In genomic region chrX:101472202-101472601, GRCm38 (mm10) we compare ENCODE assay signal across 21 mouse cellular contexts. TPM values are rescaled to one million over a fixed set of nuclear protein-coding genes. Genes with fewer than 3 reads are reported as not detected.
DNase-seq lines count a peak whose midpoint lies in the region; ATAC-seq and TF ChIP-seq lines count a peak whose summit lies in the region.
"Had no signal": no experiment of that assay in that cellular context is flagged by ENCODE, and none has a peak within 500 bp of the region (broad histone marks: within the 10 kb centered on the region; RNA-seq: fewer than 3 reads in every experiment).

No protein-coding gene starts in this region.

- POLR2A ChIA-PET in Patski (lab: Charles Lee): no interaction called here

- H3K36me3 ChIP-seq in C2C12 (ENCODE audit: control insufficient read depth, insufficient read depth) (no peaks in the 10 kb centered on the region), myocyte (ENCODE audit: control insufficient read depth, insufficient read depth) (peaks cover 4% of the 10 kb centered on the region)
- H3K36me3 ChIP-seq: embryonic facial prominence, embryonic 15.5 days; forebrain, embryonic 15.5 days had no signal

- H3K27me3 ChIP-seq in C2C12 (ENCODE audit: control insufficient read depth, insufficient read depth, insufficient read length): no peaks in the 10 kb centered on the region
- peaks cover 9% of the 10 kb centered on the region for H3K27me3 ChIP-seq in Patski
- no peaks in the 10 kb centered on the region for H3K27me3 ChIP-seq in myocyte (ENCODE audit: control insufficient read depth, insufficient read depth, insufficient read length)
- H3K27me3 ChIP-seq: embryonic facial prominence, embryonic 15.5 days; forebrain, embryonic 15.5 days; hindbrain, embryonic 13.5 days had no signal

- DNase-seq in adrenal gland, adult (ENCODE audit: inconsistent age in 2 of 2, low spot score in 1 of 2): peak; percentile 42 to 68
- DNase-seq in adrenal gland, adult 18-20 months (ENCODE audit: low spot score in 2 of 2): no peak
- DNase-seq in Patski (ENCODE audit: low read depth, low spot score): no peak
- no peak for DNase-seq in neural tube, embryonic 10.5 days (ENCODE audit: extremely low spot score, low spot score)
- DNase-seq in heart, postnatal 14 days: no peak
- DNase-seq: cerebellum, adult 2 months; cerebellum, postnatal 14 days; embryo, embryonic 11 days; gastrocnemius, postnatal 10 days; heart, adult 18-20 months; heart, postnatal 10 days; kidney, adult 11 months had no signal

- no peaks in the 10 kb centered on the region for H3K79me2 ChIP-seq in C2C12 (ENCODE audit: control insufficient read depth, insufficient read depth)
- no peaks in the 10 kb centered on the region for H3K79me2 ChIP-seq in myocyte (ENCODE audit: control insufficient read depth, insufficient read depth)

- intact Hi-C loops in heart, postnatal 14 days (cut with DNase I): no loop called here

- in situ Hi-C loops in Patski (cut with MboI; ENCODE audit: low pct_unique_long_range_greater_than_20kb): no loop called here

- no peak overlapping the region for H3ac ChIP-seq in C2C12 (ENCODE audit: control insufficient read depth, insufficient read length, low read depth)
- no peak overlapping the region for H3ac ChIP-seq in myocyte (ENCODE audit: control insufficient read depth, insufficient read length)

- TF ChIP-seq POLR2A in myocyte (IDR thresholded peaks at IDR 0.05; ENCODE audit: insufficient read length, low read depth): no peak

- peak; percentile 65 for ATAC-seq in Patski
- ATAC-seq: forebrain, embryonic 15.5 days; hindbrain, postnatal 0 days had no signal

- CTCF ChIA-PET in Patski (lab: Charles Lee): no interaction called here

- no peak overlapping the region for H3K4me3 ChIP-seq in C2C12 (ENCODE audit: insufficient read depth, poor library complexity, severe bottlenecking)
- H3K4me3 ChIP-seq in myocyte: no peak overlapping the region
- H3K4me3 ChIP-seq: embryonic facial prominence, embryonic 15.5 days; erythroblast, embryonic 14.5 days; forebrain, embryonic 10.5 days; forebrain, embryonic 15.5 days; heart, embryonic 10.5 days; hindbrain, embryonic 13.5 days had no signal

- peak overlapping the region; percentile 12 for H3K4me2 ChIP-seq in myocyte (ENCODE audit: low read depth)
- H3K4me2 ChIP-seq: embryonic facial prominence, embryonic 15.5 days; forebrain, embryonic 15.5 days; hindbrain, embryonic 13.5 days had no signal

- no peaks in the 10 kb centered on the region for H3K79me3 ChIP-seq in C2C12 (ENCODE audit: low read depth)

- TF ChIP-seq CTCF in C2C12 (IDR thresholded peaks at IDR 0.05; ENCODE audit: control insufficient read depth, insufficient read depth, insufficient read length): no peak
- no peak for TF ChIP-seq CTCF in Patski (IDR thresholded peaks at IDR 0.05)

TF ChIP-seq in C2C12, 6 proteins besides CTCF, POLR2A, EP300 and RAD21:
- no peak for TF ChIP-seq MYOG (IDR thresholded peaks at IDR 0.05; ENCODE audit: control insufficient read depth, extremely low read depth, insufficient read length)
- TF ChIP-seq MAX (IDR thresholded peaks at IDR 0.05): no peak
- TF ChIP-seq USF1 (IDR thresholded peaks at IDR 0.05; ENCODE audit: low read depth): no peak
- TF ChIP-seq CEBPB (IDR thresholded peaks at IDR 0.05; ENCODE audit: low read depth): no peak
- TF ChIP-seq FOSL1 (IDR thresholded peaks at IDR 0.05; ENCODE audit: insufficient read depth, low read length, poor library complexity, severe bottlenecking): peak; percentile 30

TF ChIP-seq in myocyte, 11 proteins besides CTCF, POLR2A, EP300 and RAD21:
- no peak for TF ChIP-seq E2F4 (IDR thresholded peaks at IDR 0.05; ENCODE audit: insufficient read depth)
- no peak for TF ChIP-seq USF1 (IDR thresholded peaks at IDR 0.05; ENCODE audit: low read depth)
- TF ChIP-seq MYOG (IDR thresholded peaks at IDR 0.05; ENCODE audit: control insufficient read depth in 1 of 3, insufficient read depth in 1 of 3, insufficient read length in 2 of 3, low read depth in 2 of 3): no peak

RNA-seq across cellular contexts. Expression of gene Itgb1bp2, which starts 23.3 kb away (rescaled TPM):
- under 1 TPM; 0.53 to 0.74 TPM for total RNA-seq in adrenal gland, adult 18-20 months (2021)
- 0.36 TPM for polyA plus RNA-seq in C2C12 (2012; fragmentation: generic; extraction: Trizol)
- polyA plus RNA-seq in Patski (2021): 0.36 TPM
- 114 TPM for polyA plus RNA-seq in myocyte (2012; fragmentation: generic; extraction: Trizol)
- 100 to 1,000 TPM; 204 to 235 TPM for total RNA-seq in heart, postnatal 14 days (2021)

RNA-seq across cellular contexts. Expression of gene Nono, which starts 43.1 kb away (rescaled TPM):
- total RNA-seq in adrenal gland, adult 18-20 months (2021): 100 to 1,000 TPM; 158 to 182 TPM
- polyA plus RNA-seq in C2C12 (2012; fragmentation: generic; extraction: Trizol) (304 TPM), Patski (2021) (278 TPM), myocyte (2012; fragmentation: generic; extraction: Trizol) (183 TPM)
- 100 to 1,000 TPM in 1 of 2 experiments, 10 to 100 TPM in 1; 80.4 to 108 TPM for total RNA-seq in heart, postnatal 14 days (2021)

RNA-seq across cellular contexts. Expression of gene Zmym3, which starts 51.6 kb away (rescaled TPM):
- 10 to 100 TPM; 46.3 to 73.4 TPM for total RNA-seq in adrenal gland, adult 18-20 months (2021)
- polyA plus RNA-seq in C2C12 (2012; fragmentation: generic; extraction: Trizol): 15.8 TPM
- polyA plus RNA-seq in Patski (2021): 60.5 TPM
- polyA plus RNA-seq in myocyte (2012; fragmentation: generic; extraction: Trizol): 16.9 TPM
- total RNA-seq in heart, postnatal 14 days (2021): 10 to 100 TPM; 18.5 to 19.0 TPM

Comparison
In these comparisons a context has a peak if more than half of its experiments do, and no peak if none do; other contexts are left out.
1. DNase-seq: peak in adrenal gland, adult (2 of 2); none in adrenal gland, adult 18-20 months (0 of 2), Patski (single experiment), neural tube, embryonic 10.5 days (single experiment) and heart, postnatal 14 days (0 of 2).
2. RNA of gene Itgb1bp2, which starts 23.3 kb away (polyA plus RNA-seq): 114 TPM in myocyte (single experiment); 0.36 TPM in C2C12 (single experiment) and 0.36 TPM in Patski (single experiment); every median in the first group is over 10 times any median in the second.